Mouse (Mus musculus) B cell, adult 67 days (primary cell): Measurements from ENCODE around the gene Pnlip. TPM values are rescaled to one million over a fixed set of nuclear protein-coding genes. Genes with fewer than 3 reads are reported as not detected.

Experiments
- total RNA-seq, 2 experiments: library from RNA; stranded (reverse); gene quantifications; 4 replicates each; pipeline ENCODE4 v1.2.4; 2023

The Pnlip gene
- not detected for total RNA-seq

DNA sequence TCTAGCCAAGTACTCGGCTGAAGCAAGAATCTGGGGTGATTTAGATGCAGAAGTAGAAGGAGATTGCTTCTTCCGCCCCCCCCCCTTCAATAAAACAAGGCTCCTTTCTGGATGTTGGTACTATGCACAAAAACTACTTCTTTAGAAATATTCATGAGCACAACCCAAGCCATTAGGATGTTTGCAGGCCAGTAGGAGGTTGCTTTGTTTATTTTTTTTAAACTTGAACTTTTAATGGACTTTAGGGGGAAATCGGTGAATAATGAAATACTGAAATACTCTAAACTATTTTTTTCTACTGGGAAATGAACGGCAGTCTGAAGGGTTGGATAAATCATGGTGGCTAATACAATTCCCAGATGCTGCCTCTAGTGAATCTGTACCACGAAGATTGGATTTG, at the start of gene Pnlip:
Pnlip (plus strand) TSS at position 301 of the 400 bp plus-strand sequence.

DNA sequence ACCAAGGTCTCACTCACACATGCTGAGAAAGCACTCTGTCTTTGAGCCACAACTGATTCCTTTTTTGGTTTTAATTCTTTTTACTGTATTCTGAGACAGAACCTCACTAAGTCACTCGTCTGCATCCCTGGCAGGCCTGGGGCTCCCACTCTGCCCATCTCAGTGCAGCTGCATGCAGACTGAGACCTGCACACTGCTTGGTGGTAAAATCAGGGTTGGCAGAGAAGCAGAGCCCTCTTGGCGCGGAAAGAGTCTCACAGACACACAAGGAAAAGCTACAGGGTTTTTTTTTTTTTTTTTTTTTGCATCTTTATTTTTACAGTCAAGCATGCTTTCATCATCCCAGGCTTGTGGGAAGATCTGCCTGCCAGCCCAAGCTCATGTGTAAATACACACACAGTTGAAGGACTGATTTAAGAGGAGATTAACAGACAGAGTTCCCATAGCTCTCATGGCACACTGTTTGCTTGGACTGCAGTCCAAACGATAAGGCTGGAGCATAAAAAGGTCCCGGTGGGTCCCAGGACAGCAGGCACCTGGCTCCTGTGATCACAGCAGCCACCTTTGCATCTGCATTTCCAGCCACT, 76.2 kb downstream of the Pnlip start, which contains the start of gene Pnliprp1:
Pnliprp1 (plus strand) TSS at position 443 of the 587 bp plus-strand sequence.

Other genes with a start within 250 kb of the Pnlip start
- under 1 TPM; 0.68 to 0.99 TPM for gene Gfra1, start 196.6 kb upstream of the Pnlip start, total RNA-seq
- gene Ccdc172, start 140.5 kb upstream of the Pnlip start, total RNA-seq: not detected
- gene Pnliprp1, start 76.4 kb downstream of the Pnlip start, total RNA-seq: not detected
- not detected for gene Pnliprp2, start 107.2 kb downstream of the Pnlip start, total RNA-seq
- gene 1700019N19Rik, start 142.0 kb downstream of the Pnlip start, total RNA-seq: not detected